Mouse (Mus musculus): ENCODE data around the gene Jup.

DNA sequence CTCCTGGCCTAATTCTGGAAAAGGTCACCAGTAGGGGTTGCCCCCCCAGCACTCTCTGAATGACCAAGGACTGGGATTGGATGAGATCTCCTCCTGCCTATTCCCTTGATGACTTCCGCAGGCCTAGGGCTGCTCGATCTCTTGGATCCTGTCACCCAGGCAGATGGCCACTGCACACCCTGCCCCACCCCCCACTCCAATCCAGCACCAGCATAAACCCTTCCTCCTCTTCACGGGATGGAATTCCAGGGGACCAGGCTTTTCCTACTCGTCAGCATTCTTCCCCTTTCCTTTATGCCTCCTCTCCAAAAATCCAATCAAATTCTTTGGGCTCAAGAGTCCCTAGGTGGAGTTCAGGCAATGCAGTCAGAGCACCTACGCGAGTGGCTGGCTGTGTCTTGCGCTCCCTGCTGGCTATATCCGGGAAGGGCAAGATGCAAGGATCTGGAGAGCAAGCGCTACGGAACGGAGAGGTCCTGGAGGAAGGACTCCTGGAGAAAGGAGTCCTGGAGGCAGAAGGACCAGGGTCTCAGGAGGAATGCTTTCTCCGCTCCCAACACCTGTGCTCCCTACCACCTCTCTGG is 34.5 kb downstream of the Jup start:
- peak; percentile 90 for TF ChIP-seq CTCF (IDR thresholded peaks at IDR 0.05; ENCODE audit: low read depth)
- no peak for TF ChIP-seq EP300 (optimal IDR thresholded peaks at IDR 0.05)
